Mouse (Mus musculus): ENCODE results near the gene Gab2. TPM values are rescaled to one million over a fixed set of nuclear protein-coding genes. Genes with fewer than 3 reads are reported as not detected.

The Gab2 gene
- polyA plus RNA-seq, 1 experiment from 2014 or later: 5.5 TPM

- no peak overlapping the region for H3K4me3 ChIP-seq (ENCODE audit: low read depth, low read length)
- TF ChIP-seq CTCF (IDR thresholded peaks at IDR 0.05; ENCODE audit: low read depth): no peak
- H3K4me2 ChIP-seq (replicated peaks; ENCODE audit: low read depth): no peak overlapping the region
- no peak overlapping the region for H3K9ac ChIP-seq (ENCODE audit: low read depth, low read length)
- no peaks in the 10 kb centered on the region for H3K9me3 ChIP-seq (ENCODE audit: control insufficient read depth)
- no peak overlapping the region for H3K27ac ChIP-seq (ENCODE audit: low read depth, low read length)
- peaks cover 82% of the 10 kb centered on the region for H3K36me3 ChIP-seq (ENCODE audit: control insufficient read depth, insufficient read depth)
- H3K27me3 ChIP-seq (replicated peaks; ENCODE audit: control insufficient read depth, insufficient read depth, low read length): no peaks in the 10 kb centered on the region
- no peaks in the 10 kb centered on the region for H3K4me1 ChIP-seq (replicated peaks; ENCODE audit: control insufficient read depth, insufficient read depth, low read length)
- no peak for ATAC-seq
Measured at GRCm38 (mm10) chr7:97304471-97304870, 223.1 kb downstream of the Gab2 start.

GRCm38 (mm10) chr7:97305206-97305605 is 223.8 kb downstream of the Gab2 start:
- Histone ChIP-seq H3K4me3 (ENCODE audit: low read depth, low read length) (no peak overlapping the region), H3K27ac (ENCODE audit: low read depth, low read length) (no peak overlapping the region), H3K36me3 (ENCODE audit: control insufficient read depth, insufficient read depth) (peaks cover 84% of the 10 kb centered on the region), H3K4me1 (replicated peaks; ENCODE audit: control insufficient read depth, insufficient read depth, low read length) (no peaks in the 10 kb centered on the region), H3K9ac (ENCODE audit: low read depth, low read length) (no peak overlapping the region), H3K9me3 (ENCODE audit: control insufficient read depth) (no peaks in the 10 kb centered on the region), H3K27me3 (replicated peaks; ENCODE audit: control insufficient read depth, insufficient read depth, low read length) (no peaks in the 10 kb centered on the region), H3K4me2 (replicated peaks; ENCODE audit: low read depth) (no peak overlapping the region)
- no peak for ATAC-seq
- 78% methylated on average over 4 of the region's 4 CpGs for WGBS
- no peak for TF ChIP-seq CTCF (IDR thresholded peaks at IDR 0.05; ENCODE audit: low read depth)

DNA sequence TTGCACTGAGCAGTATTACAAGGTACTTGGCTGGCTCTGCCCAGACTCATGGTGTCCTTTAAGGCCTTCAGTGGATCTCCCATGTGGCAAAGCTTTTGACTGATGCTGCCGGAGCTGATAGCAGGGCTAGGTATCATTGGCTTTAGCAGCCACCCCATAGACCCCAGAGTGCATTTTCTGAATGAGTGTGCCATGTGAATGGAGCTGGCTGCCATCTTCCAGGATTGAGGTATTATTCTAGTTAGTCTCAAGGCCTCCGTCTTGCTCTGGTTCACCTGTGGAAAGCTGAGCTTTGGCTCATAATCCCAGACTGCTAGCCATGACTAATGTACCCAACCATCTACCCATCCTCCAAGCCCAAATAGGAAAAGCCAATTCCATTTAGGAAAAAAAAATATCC is 225.4 kb downstream of the Gab2 start:
- no peaks in the 10 kb centered on the region for H3K9me3 ChIP-seq (ENCODE audit: control insufficient read depth)
- H3K36me3 ChIP-seq (ENCODE audit: control insufficient read depth, insufficient read depth): peaks cover 79% of the 10 kb centered on the region

DNA sequence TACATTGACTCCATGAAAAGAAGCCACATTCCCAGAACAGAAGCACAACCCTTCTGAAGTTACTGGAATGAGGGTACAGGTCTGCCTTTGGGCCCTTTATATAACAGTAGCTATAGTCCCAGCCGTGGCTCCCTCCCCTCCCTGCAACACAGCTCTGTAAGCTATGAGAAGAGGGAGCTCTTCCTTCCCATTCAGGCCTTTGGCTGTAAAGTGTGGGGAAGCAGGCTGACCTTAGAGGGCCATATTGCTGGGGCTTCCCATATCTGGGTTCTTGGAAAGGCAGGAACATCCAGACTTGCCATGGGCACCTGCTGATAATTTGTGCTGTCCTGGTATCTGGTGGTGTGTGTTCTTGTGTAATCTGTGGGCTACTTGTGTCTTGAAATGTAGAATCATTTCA is 226.2 kb downstream of the Gab2 start:
- 89% methylated on average over 1 of the region's 1 CpGs for WGBS
- no peak overlapping the region for H3K9ac ChIP-seq (ENCODE audit: low read depth, low read length)
- peaks cover 78% of the 10 kb centered on the region for H3K36me3 ChIP-seq (ENCODE audit: control insufficient read depth, insufficient read depth)
- no peak overlapping the region for H3K27ac ChIP-seq (ENCODE audit: low read depth, low read length)
- H3K4me3 ChIP-seq (ENCODE audit: low read depth, low read length): no peak overlapping the region
- TF ChIP-seq CTCF (IDR thresholded peaks at IDR 0.05; ENCODE audit: low read depth): no peak
- H3K4me2 ChIP-seq (replicated peaks; ENCODE audit: low read depth): no peak overlapping the region
- H3K27me3 ChIP-seq (replicated peaks; ENCODE audit: control insufficient read depth, insufficient read depth, low read length): no peaks in the 10 kb centered on the region
- no peaks in the 10 kb centered on the region for H3K9me3 ChIP-seq (ENCODE audit: control insufficient read depth)
- H3K4me1 ChIP-seq (replicated peaks; ENCODE audit: control insufficient read depth, insufficient read depth, low read length): no peaks in the 10 kb centered on the region
- ATAC-seq: no peak

More for the DNA sequence above, 225.4 kb downstream of the Gab2 start:
- Histone ChIP-seq H3K9ac (ENCODE audit: low read depth, low read length) (no peak overlapping the region), H3K27ac (ENCODE audit: low read depth, low read length) (no peak overlapping the region), H3K4me3 (ENCODE audit: low read depth, low read length) (no peak overlapping the region), H3K27me3 (replicated peaks; ENCODE audit: control insufficient read depth, insufficient read depth, low read length) (no peaks in the 10 kb centered on the region), H3K4me2 (replicated peaks; ENCODE audit: low read depth) (no peak overlapping the region), H3K4me1 (replicated peaks; ENCODE audit: control insufficient read depth, insufficient read depth, low read length) (no peaks in the 10 kb centered on the region)
- ATAC-seq: no peak
- TF ChIP-seq CTCF (IDR thresholded peaks at IDR 0.05; ENCODE audit: low read depth): no peak
- WGBS: 93% methylated on average over 2 of the region's 2 CpGs

GRCm38 (mm10) chr7:97309461-97310340 is 228.3 kb downstream of the Gab2 start:
- peaks cover 58% of the 10 kb centered on the region for H3K36me3 ChIP-seq (ENCODE audit: control insufficient read depth, insufficient read depth)

DNA sequence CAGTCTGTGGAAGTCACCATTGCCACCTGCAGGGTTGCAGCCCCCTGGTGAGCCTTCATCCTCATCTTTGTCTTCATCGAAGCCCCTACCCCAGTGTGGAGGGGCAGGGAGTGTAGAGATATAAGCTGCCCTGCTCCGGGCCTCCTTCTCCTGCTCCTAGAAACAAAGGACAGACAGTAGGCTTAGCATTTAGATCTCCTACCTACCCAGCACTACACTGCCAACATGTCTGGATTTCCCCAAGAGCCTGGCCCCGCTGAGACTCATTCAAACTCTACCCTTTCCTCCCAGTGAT is 228.9 kb downstream of the Gab2 start:
- Histone ChIP-seq H3K4me2 (replicated peaks; ENCODE audit: low read depth) (no peak overlapping the region), H3K4me1 (replicated peaks; ENCODE audit: control insufficient read depth, insufficient read depth, low read length) (no peaks in the 10 kb centered on the region), H3K9me3 (ENCODE audit: control insufficient read depth) (no peaks in the 10 kb centered on the region), H3K27me3 (replicated peaks; ENCODE audit: control insufficient read depth, insufficient read depth, low read length) (no peaks in the 10 kb centered on the region), H3K27ac (ENCODE audit: low read depth, low read length) (no peak overlapping the region), H3K36me3 (ENCODE audit: control insufficient read depth, insufficient read depth) (peaks cover 52% of the 10 kb centered on the region), H3K4me3 (ENCODE audit: low read depth, low read length) (no peak overlapping the region), H3K9ac (ENCODE audit: low read depth, low read length) (no peak overlapping the region)
- ATAC-seq: no peak
- TF ChIP-seq CTCF (IDR thresholded peaks at IDR 0.05; ENCODE audit: low read depth): no peak
- 84% methylated on average over 3 of the region's 3 CpGs for WGBS

More at GRCm38 (mm10) chr7:97309461-97310340, 228.3 kb downstream of the Gab2 start:
- no peaks in the 10 kb centered on the region for H3K27me3 ChIP-seq (replicated peaks; ENCODE audit: control insufficient read depth, insufficient read depth, low read length)
- no peak overlapping the region for H3K9ac ChIP-seq (ENCODE audit: low read depth, low read length)
- no peak overlapping the region for H3K4me3 ChIP-seq (ENCODE audit: low read depth, low read length)
- 89% methylated on average over 4 of the region's 4 CpGs for WGBS
- TF ChIP-seq CTCF (IDR thresholded peaks at IDR 0.05; ENCODE audit: low read depth): no peak
- no peaks in the 10 kb centered on the region for H3K4me1 ChIP-seq (replicated peaks; ENCODE audit: control insufficient read depth, insufficient read depth, low read length)
- no peak overlapping the region for H3K4me2 ChIP-seq (replicated peaks; ENCODE audit: low read depth)
- no peak for ATAC-seq
- no peaks in the 10 kb centered on the region for H3K9me3 ChIP-seq (ENCODE audit: control insufficient read depth)
- H3K27ac ChIP-seq (ENCODE audit: low read depth, low read length): no peak overlapping the region
